Mouse (Mus musculus) T-cell, adult 66 days (primary cell): ENCODE measurements around the gene Olfr547. TPM values are rescaled to one million over a fixed set of nuclear protein-coding genes. Genes with fewer than 3 reads are reported as not detected.

Source experiments
- total RNA-seq, 2 experiments: library from RNA; stranded (reverse); gene quantifications; 3 replicates in 1 of 2; 4 replicates in 1 of 2; pipeline ENCODE4 v1.2.4; 2023

Olfr547 gene
- total RNA-seq = not detected

DNA sequence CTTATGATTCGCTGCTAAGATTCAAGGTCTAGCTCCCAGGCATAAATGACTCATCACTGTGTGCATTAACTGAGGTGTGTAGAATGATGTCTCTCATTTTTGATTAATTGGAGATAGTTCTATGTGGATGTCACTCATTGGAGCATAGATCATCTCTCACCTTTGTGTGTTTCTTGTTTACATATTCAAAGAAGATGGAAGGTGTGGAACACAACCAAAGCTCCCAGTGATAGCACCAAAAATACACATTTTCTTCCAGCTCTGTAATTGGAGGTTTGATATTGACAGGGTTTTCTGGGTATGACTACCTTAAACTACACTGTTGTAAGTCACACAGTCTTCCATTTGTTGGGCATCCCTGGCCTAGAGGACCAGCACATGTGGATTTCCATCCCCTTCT lies at the start of gene Olfr547:
TSS of gene Olfr547 (plus strand) at position 301 of the 400 bp plus-strand sequence.

DNA sequence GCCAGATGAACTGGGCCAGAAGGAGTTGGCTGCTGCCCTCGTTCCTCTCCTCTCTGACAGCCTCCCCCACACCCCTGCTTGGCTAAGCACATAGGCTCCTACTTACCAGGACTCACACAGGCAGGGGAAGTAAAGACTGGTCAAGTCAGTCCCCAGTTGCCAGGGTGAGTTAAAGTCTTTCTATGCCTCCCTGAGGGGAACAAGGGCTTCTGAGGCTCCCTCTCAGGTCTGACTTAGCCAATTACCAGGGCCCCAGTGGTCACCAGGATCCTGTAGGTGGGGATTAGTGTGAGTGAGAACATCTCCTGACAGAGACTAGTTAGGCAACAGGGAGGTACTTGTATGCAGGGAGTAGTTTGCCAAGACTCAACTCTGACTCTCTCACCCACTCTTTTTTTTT lies 46.4 kb upstream of the Olfr547 start, which contains the start of gene Olfr544:
TSS of gene Olfr544 (minus strand) at position 153 of the 400 bp plus-strand sequence.

DNA sequence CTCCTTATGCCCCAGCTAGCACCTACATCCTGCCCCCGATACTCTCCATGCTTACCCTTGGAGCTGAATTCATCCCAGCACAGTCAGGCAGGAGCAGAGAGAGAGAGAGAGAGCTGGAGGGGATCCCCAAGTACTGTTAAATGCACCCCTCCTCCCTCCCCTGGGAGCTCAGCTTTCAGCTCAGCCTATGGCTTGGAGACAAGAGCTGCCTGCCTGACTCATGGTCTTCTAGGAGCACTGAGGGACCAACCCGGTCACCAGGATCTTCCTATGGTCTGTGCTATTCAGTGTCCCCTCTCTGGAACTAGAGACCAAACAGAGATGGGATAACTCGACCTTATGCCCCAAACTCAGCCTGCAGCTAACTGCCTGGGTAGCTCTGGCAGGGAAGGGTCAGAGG lies 35.1 kb upstream of the Olfr547 start, which contains the start of gene Olfr545:
TSS of gene Olfr545 (minus strand) at position 101 of the 400 bp plus-strand sequence.

DNA sequence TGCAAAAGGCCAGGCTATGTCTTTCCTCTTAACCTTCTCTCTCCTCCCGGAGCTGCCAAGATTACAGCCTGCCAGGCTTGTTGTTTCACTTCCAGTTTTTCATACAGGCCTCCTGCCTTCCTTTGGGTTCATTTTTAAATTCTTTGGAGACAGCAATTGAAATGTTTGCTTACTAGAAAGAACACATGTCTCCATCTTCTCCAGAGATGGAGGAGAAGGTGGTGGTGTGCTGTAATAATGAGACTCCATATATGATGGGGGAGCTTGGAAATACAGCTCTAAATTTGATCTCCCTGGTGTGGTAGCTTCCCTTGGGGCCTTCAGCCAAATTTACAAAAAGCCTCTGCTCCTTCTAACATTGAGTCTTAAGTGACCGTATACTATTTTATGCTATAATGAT lies 6.0 kb downstream of the Olfr547 start, which contains the start of gene Olfr548-ps1:
TSS of gene Olfr548-ps1 (plus strand) at position 301 of the 400 bp plus-strand sequence.

DNA sequence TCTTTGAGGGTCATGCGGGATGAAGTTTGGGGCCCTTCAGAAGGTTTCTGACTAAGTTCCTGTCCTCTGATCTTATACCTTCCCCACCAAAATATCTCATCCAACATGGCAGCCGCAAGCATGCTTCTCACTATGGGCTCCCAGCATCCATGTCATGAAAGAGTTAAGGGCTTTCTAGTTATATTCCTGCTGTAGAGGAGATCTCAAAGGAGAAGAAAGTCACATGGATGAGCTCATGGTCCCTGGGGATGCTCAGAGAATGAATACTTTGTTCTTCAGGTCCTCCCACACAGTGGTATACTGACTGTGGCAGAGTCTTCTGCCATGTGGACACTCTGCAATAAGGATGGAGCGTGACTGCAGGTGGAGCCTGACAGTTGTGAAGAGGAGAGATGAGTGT lies 15.0 kb downstream of the Olfr547 start, which contains the start of gene Olfr549:
TSS of gene Olfr549 (plus strand) at position 301 of the 400 bp plus-strand sequence.

DNA sequence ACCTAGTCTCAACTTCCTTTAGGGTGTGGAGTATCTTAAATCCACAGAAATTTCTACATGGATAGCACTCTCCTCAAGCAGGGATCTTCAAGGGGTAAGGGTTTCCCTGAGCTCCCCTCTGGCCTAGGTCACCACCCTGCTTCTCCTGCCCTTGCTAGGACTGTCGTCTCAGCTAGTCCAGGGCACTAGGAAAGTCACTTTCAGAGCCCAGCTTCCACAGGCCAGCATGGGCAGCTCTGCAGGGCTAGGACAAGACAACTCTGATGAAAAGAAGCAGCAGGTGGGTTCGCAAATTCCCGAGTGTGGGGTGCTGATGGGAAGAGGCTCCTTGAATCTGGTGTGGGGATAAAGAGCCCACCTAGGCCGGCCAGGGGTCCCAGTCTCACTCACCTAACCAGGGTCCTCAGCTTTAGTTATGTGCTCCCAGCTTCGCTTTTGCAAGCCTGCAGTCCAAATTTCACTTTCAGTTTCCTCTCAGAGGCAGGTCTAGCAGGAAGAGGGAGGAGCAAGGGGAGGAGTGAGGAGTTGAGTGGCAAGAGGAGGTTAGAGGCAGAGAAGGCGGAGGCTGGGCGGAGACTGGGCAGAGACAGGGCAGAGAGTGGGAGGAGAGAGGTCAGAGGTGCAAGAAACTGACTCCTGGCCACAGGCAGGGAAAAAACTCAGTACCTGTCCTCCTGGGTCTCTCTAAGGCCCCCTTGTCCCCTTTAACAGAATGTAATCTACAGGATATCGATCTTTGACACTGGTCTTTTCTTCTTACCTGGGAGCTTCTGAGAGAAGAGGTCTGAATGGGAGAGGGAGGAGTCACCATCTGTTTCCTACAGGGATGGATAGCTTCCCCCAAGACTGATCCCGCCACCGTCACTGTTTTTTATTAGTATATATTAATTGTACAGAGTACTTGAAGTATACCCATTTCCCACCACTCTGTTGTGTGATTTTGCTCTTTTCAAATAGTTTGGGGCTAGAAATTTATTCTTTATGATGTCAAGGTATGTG lies 30.7 kb downstream of the Olfr547 start, which contains the start of gene Trim21:
TSS of gene Trim21 (minus strand) at position 488 of the 999 bp plus-strand sequence.

DNA sequence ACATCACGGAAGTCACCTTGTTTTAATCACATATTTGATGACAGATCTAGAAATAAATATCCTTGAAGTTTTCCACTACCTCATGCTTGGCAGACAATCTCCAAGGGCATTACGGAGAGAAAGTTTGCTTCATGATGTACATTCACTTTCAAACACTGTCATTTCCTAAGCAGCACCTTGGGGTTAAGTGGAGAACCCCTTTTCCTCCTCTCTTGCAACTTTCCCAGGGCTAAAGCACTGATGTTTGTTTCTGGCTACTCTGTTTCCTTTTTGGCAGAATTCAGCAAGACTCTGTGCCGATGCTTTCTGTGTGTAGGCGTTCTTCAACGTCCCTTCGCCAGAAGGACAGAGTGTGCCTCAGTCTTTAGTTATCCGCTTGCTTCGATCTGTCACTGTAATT lies 36.6 kb downstream of the Olfr547 start, which contains the start of gene Olfr550:
TSS of gene Olfr550 (plus strand) at position 301 of the 400 bp plus-strand sequence.

Other genes with a start within 250 kb of the Olfr547 start
- 10 to 100 TPM; 52.3 to 62.0 TPM for gene Rrm1, start 93.1 kb upstream of the Olfr547 start, total RNA-seq
- not detected for gene Olfr543, start 53.1 kb upstream of the Olfr547 start, total RNA-seq
- not detected for gene Olfr544, start 46.4 kb upstream of the Olfr547 start, total RNA-seq
- gene Olfr545, start 35.2 kb upstream of the Olfr547 start, total RNA-seq = not detected
- not detected for gene Olfr548-ps1, start 6.1 kb downstream of the Olfr547 start, total RNA-seq
- gene Olfr549, start 15.1 kb downstream of the Olfr547 start, total RNA-seq = not detected
- gene Trim21, start 30.7 kb downstream of the Olfr547 start, total RNA-seq = 10 to 100 TPM; 48.7 to 64.4 TPM
- not detected for gene Olfr550, start 36.7 kb downstream of the Olfr547 start, total RNA-seq
- not detected for gene Olfr551, start 57.1 kb downstream of the Olfr547 start, total RNA-seq
- not detected for gene Olfr552, start 63.0 kb downstream of the Olfr547 start, total RNA-seq
- not detected for gene Olfr553, start 83.5 kb downstream of the Olfr547 start, total RNA-seq
- not detected for gene Olfr554, start 103.7 kb downstream of the Olfr547 start, total RNA-seq
- not detected for gene Olfr555, start 124.1 kb downstream of the Olfr547 start, total RNA-seq
- not detected for gene Olfr556, start 130.2 kb downstream of the Olfr547 start, total RNA-seq
- gene Trim68, start 152.6 kb downstream of the Olfr547 start, total RNA-seq = 10 to 100 TPM; 12.1 to 15.4 TPM
- gene Olfr557, start 161.2 kb downstream of the Olfr547 start, total RNA-seq = not detected
- gene Olfr558, start 167.5 kb downstream of the Olfr547 start, total RNA-seq = not detected
- gene Olfr33, start 184.3 kb downstream of the Olfr547 start, total RNA-seq = not detected
- not detected for gene Olfr559, start 192.7 kb downstream of the Olfr547 start, total RNA-seq
- gene Olfr560, start 224.6 kb downstream of the Olfr547 start, total RNA-seq = not detected
- not detected for gene Olfr78, start 224.7 kb downstream of the Olfr547 start, total RNA-seq
- gene Olfr561, start 236.5 kb downstream of the Olfr547 start, total RNA-seq = not detected